Mouse (Mus musculus) embryonic fibroblast, embryonic 13.5 days (primary cell): ENCODE results near the gene Olfr427.

Experiments used
- CTCF ChIP-seq: IDR thresholded peaks from 2 replicates; pipeline ENCODE4 v1.5.1; 2011; ENCODE audit warnings: mild to moderate bottlenecking, control low read depth, low read length, moderate library complexity, borderline replicate concordance; ENCODE audit not compliant: insufficient read depth
- POLR2A ChIP-seq: IDR thresholded peaks from 2 replicates; pipeline ENCODE4 v1.6.1; 2011; ENCODE audit warnings: low read depth, mild to moderate bottlenecking, control low read depth, low read length, moderate library complexity

DNA sequence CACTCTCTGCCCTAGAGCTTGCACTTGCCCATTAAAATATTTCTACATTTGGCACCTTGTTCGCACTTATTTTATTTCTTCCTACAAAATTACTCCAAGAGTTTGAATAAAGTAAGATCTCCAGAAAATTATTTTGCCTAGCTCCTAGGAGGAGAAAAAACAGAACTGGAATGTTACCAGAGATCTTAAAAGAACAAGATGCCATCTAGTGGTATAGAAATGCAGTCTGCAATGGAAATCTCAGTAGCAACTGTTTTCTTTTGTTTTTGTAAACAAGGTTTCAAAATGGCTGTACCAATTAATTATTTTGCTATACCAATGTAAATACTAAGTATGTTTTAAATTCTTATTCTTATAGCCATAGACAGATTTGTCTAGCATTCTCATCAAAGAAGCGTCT lies 7.0 kb downstream of the Olfr427 start:
- no peak for TF ChIP-seq POLR2A
- TF ChIP-seq CTCF, result no peak
